Mouse (Mus musculus): ENCODE data around the gene Cnr2. TPM values are rescaled to one million over a fixed set of nuclear protein-coding genes. Genes with fewer than 3 reads are reported as not detected.

The Cnr2 gene
- polyA plus RNA-seq, 1 experiment from 2014 or later, result 2.8 TPM

DNA sequence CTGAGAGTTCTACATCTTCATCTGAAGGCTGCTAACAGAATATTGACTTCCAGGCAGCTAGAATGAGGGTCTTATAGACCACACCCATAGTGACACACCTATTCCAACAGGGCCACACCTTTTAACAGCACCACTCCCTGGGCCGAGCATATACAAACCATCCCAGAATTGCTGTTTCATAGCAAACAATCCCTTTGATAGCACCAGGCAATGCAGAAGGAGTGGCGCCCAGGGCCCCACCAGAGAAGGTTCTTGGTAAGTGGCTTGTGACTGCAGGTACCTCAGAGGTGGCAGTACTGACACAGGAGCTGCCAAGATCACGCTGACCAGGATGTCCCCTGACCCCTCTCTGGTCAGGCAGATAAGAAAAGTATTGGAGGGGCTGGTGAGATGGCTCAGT is 58.0 kb downstream of the Cnr2 start:
- Histone ChIP-seq H3K4me1 (replicated peaks) (peaks cover 34% of the 10 kb centered on the region), H3K27ac (replicated peaks) (no peak overlapping the region), H3K4me3 (replicated peaks) (no peak overlapping the region), H3K36me3 (replicated peaks) (peaks cover 66% of the 10 kb centered on the region), H3K9me3 (replicated peaks) (no peaks in the 10 kb centered on the region), H3K9ac (no peak overlapping the region), H3K27me3 (no peaks in the 10 kb centered on the region), H3K4me2 (no peak overlapping the region)
- WGBS (ENCODE audit: insufficient replicate concordance), result 61% methylated on average over 3 of the region's 3 CpGs
- no peak for ATAC-seq (ENCODE audit: insufficient read depth)

DNA sequence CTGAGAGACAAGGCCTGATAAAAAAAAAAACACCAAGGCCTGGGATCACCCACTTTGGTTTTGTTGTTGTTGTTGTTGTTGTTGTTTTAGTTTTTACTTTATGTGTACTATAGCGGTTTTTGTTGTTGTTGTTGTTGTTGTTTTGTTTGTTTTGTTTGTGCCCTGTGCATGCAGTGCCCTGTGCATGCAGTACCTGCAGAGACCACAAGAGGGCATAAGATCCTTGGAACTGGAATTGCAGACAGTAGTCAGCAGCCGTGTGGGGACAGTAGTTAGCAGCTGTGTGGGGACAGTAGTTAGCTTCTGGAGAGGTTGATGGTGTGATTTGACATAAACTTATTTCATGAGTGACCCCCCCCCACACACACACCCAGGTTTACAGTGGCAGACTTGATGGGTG is 59.0 kb downstream of the Cnr2 start:
- WGBS (ENCODE audit: insufficient replicate concordance), result 24% methylated on average over 2 of the region's 2 CpGs
- Histone ChIP-seq H3K36me3 (replicated peaks) (peaks cover 73% of the 10 kb centered on the region), H3K9me3 (replicated peaks) (no peaks in the 10 kb centered on the region), H3K27ac (replicated peaks) (0 out of 2 replicates have a peak overlapping the region, but pooled peaks have one; percentile 33), H3K4me1 (replicated peaks) (peaks cover 35% of the 10 kb centered on the region), H3K4me2 (no peak overlapping the region), H3K27me3 (no peaks in the 10 kb centered on the region), H3K9ac (no peak overlapping the region), H3K4me3 (replicated peaks) (no peak overlapping the region)
- ATAC-seq (ENCODE audit: insufficient read depth), result no peak

DNA sequence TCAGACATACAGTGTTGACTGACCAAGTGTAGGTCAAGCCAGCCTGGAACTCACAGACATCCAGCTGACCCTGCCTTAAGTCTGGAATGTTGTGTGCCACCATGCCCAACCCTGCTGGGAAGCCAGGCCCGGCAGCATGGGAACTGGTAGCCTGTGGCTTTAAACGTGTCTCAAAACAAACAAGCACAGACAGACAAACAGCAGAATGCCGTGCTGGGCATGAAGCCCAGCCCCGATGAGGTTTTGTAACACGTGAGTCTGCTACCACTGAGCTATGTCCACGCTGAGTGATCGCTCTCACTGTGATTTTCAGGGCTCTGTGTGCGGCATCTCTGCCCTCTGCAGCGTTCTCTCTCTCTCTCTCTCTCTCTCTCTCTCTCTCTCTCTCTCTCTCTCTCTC is 60.7 kb downstream of the Cnr2 start:
- 77% methylated on average over 9 of the region's 9 CpGs for WGBS (ENCODE audit: insufficient replicate concordance)
- no peaks in the 10 kb centered on the region for H3K27me3 ChIP-seq
- H3K9ac ChIP-seq, result no peak overlapping the region
- no peaks in the 10 kb centered on the region for H3K9me3 ChIP-seq (replicated peaks)
- H3K27ac ChIP-seq (replicated peaks), result 0 out of 2 replicates have a peak overlapping the region, but pooled peaks have one; percentile 29
- ATAC-seq (ENCODE audit: insufficient read depth), result no peak
- H3K4me2 ChIP-seq, result no peak overlapping the region
- H3K4me3 ChIP-seq (replicated peaks), result no peak overlapping the region
- peaks cover 84% of the 10 kb centered on the region for H3K36me3 ChIP-seq (replicated peaks)
- peaks cover 34% of the 10 kb centered on the region for H3K4me1 ChIP-seq (replicated peaks)

DNA sequence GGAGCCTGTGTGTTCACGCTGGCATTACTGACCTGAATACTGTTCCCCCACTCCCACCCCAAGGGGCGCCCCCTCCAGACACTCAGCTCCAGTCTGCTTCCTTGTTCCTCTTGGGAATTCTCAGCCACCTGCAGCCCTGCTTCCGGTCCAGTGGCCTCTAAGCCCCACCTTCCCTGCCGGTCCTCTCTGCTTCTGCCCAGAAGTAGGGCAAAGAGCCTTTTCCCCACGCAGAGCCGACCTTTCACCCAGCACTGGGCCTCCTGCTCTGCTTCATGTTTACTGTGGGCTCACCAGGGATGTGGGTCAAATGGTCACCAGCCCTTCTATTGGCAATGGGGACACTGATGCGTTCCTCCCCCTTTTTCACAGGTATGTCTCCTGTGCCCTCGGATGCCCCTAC is 63.2 kb downstream of the Cnr2 start:
- Histone ChIP-seq H3K27ac (replicated peaks) (peak overlapping the region; percentile 73), H3K4me1 (replicated peaks) (peaks cover 49% of the 10 kb centered on the region), H3K4me2 (peak overlapping the region; percentile 25), H3K36me3 (replicated peaks) (peaks cover 70% of the 10 kb centered on the region), H3K9me3 (replicated peaks) (no peaks in the 10 kb centered on the region), H3K9ac (no peak overlapping the region), H3K27me3 (no peaks in the 10 kb centered on the region), H3K4me3 (replicated peaks) (no peak overlapping the region)
- WGBS (ENCODE audit: insufficient replicate concordance), result 60% methylated on average over 8 of the region's 8 CpGs
- ATAC-seq (ENCODE audit: insufficient read depth), result peak; percentile 55

DNA sequence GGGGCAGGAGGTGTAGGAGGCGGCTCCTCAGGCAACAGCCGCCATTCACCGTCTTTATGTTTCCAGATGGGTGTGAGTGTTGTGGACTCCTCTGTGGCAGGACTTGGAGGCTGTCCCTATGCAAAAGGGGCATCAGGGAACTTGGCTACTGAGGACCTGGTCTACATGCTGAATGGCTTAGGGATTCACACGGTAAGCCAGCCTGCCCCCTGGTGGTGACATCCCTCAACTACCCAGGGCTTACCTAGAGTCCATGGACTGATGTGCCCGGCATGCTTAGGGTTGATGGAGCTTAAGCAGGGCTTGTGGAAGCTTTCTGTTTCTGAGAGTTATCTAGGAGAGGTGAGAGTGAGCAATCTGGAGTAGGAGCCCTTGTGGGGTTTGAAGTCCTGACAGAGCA is 65.5 kb downstream of the Cnr2 start:
- Histone ChIP-seq H3K27me3 (no peaks in the 10 kb centered on the region), H3K4me2 (no peak overlapping the region), H3K4me3 (replicated peaks) (no peak overlapping the region), H3K9me3 (replicated peaks) (no peaks in the 10 kb centered on the region), H3K27ac (replicated peaks) (no peak overlapping the region), H3K4me1 (replicated peaks) (peaks cover 57% of the 10 kb centered on the region), H3K9ac (no peak overlapping the region), H3K36me3 (replicated peaks) (peaks cover 51% of the 10 kb centered on the region)
- 24% methylated on average over 5 of the region's 5 CpGs for WGBS (ENCODE audit: insufficient replicate concordance)
- ATAC-seq (ENCODE audit: insufficient read depth), result no peak

DNA sequence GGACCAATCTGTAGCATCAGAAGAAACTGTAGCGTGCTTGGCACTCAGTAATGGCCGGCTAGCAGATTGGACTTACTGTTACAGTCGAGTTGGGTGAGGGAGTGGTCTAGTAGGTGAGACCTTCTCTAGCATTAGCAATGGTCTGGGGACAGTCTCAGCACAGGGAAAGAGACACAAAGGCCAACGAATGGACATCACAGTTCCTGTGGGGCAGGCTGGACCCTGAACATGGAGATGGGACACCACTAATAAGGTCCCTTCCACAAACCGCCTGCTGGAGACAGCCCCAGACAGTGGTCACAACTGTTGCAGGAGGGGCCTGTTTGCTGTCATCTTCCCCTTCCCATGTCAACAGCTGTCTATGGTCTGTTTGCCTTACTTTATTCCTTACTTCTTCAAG is 66.5 kb downstream of the Cnr2 start:
- H3K4me2 ChIP-seq, result no peak overlapping the region
- peaks cover 62% of the 10 kb centered on the region for H3K4me1 ChIP-seq (replicated peaks)
- no peak overlapping the region for H3K27ac ChIP-seq (replicated peaks)
- no peaks in the 10 kb centered on the region for H3K9me3 ChIP-seq (replicated peaks)
- ATAC-seq (ENCODE audit: insufficient read depth), result no peak
- no peak overlapping the region for H3K4me3 ChIP-seq (replicated peaks)
- peaks cover 50% of the 10 kb centered on the region for H3K36me3 ChIP-seq (replicated peaks)
- no peaks in the 10 kb centered on the region for H3K27me3 ChIP-seq
- WGBS (ENCODE audit: insufficient replicate concordance), result 77% methylated on average over 5 of the region's 5 CpGs
- no peak overlapping the region for H3K9ac ChIP-seq

DNA sequence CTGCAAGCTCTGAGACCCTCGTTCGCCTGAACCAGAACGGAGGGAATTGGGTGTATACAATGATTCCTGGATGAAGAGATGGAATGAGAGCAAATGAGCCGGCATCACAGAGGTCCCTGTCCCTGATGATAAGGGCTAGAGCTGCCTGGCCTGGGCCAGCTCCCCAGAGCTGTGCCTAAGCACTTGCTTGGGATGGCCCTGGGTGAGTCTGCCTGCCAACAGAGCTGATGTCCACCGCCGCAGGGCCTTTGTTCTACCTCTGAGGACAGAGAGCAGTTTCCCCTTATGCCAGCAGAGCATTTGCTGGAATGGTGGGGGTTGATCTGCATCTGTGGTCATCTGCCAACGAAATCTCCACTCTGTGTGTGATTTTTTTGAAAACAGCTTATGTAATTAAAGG is 67.0 kb downstream of the Cnr2 start:
- Histone ChIP-seq H3K4me3 (replicated peaks) (peak overlapping the region; percentile 76; the same call in 1 of the 2 replicates), H3K4me2 (0 out of 2 replicates have a peak overlapping the region, but pooled peaks have one; percentile 99), H3K36me3 (replicated peaks) (peaks cover 53% of the 10 kb centered on the region), H3K27me3 (no peaks in the 10 kb centered on the region), H3K4me1 (replicated peaks) (peaks cover 62% of the 10 kb centered on the region), H3K27ac (replicated peaks) (no peak overlapping the region), H3K9ac (peak overlapping the region; percentile 33; the same call in 1 of the 2 replicates), H3K9me3 (replicated peaks) (no peaks in the 10 kb centered on the region)
- ATAC-seq (ENCODE audit: insufficient read depth), result no peak
- WGBS (ENCODE audit: insufficient replicate concordance), result 84% methylated on average over 7 of the region's 7 CpGs

DNA sequence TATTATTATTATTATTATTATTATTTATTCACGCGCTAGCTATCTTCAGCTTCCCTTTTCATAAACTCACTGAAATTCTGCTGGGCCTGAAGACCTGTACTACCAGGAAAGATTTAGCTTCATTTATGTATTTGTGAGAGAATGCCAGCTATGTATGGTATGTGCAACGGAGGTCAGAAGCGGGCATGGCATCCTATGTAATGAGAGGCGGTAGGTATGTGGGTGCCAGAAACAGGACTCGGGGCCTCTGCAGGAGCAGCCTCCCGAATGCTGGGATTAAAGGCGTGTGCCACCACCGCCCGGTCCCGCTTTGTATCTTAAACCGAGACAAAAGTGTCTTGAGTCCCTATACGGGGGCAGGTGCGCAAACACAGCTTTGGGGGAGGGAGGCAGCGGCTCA is 67.8 kb downstream of the Cnr2 start:
- Histone ChIP-seq H3K9ac (peak overlapping the region; percentile 69), H3K4me3 (replicated peaks) (peak overlapping the region; percentile 76), H3K27ac (replicated peaks) (peak overlapping the region; percentile 75), H3K4me2 (peak overlapping the region; percentile 99), H3K36me3 (replicated peaks) (peaks cover 53% of the 10 kb centered on the region), H3K27me3 (no peaks in the 10 kb centered on the region), H3K9me3 (replicated peaks) (no peaks in the 10 kb centered on the region), H3K4me1 (replicated peaks) (peaks cover 55% of the 10 kb centered on the region)
- ATAC-seq (ENCODE audit: insufficient read depth), result peak; percentile 4
- WGBS (ENCODE audit: insufficient replicate concordance), result 8% methylated on average over 15 of the region's 15 CpGs

DNA sequence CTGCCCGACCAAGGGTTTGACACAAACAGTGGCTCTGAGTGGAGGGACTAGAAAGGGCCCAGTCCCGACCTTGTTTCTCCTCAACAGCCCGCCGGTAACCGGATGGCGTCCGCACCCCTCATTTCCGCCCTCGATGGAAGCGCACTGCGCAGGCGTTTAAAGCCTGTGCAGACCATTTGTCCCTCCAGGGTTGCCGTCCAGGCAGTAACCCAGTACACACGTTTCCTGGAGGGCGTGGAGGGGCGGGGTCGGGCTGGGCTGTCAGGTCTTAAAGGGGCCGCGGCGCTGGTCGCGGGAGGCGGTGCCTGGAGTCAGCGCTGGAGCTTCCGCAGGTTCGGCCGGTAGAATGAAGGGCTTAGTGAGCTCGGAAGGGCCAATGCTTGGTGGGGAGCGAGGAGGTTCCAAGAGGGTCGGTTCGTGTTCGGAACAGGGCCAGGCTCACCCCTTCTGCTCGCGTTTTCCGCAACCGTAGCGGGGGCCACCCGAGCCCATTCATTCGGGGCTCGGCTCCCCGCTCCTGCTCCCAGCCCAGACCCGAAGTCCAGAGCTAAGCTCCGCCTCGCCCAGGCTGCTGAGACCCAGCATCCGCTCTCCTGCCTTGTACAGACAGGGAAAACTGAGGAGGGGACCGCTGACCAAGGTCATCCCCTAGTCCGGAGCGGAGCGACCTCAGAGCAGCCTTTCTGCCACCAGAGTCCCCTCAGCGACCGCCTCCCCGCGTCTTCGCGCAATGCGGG is 68.4 kb downstream of the Cnr2 start, which contains the start of gene Gale:
Gene Gale, plus strand, starts transcription at position 271 of the 737 bp plus-strand sequence.
- Histone ChIP-seq H3K4me2 (peak within 1 kb of the TSS; percentile 99), H3K9ac (peak within 1 kb of the TSS; percentile 82), H3K4me3 (replicated peaks) (peak within 1 kb of the TSS; percentile 76), H3K9me3 (replicated peaks) (no peaks in the 10 kb centered on the region), H3K27me3 (no peaks in the 10 kb centered on the region), H3K4me1 (replicated peaks) (peaks cover 50% of the 10 kb centered on the region), H3K27ac (replicated peaks) (peak within 1 kb of the TSS; percentile 76), H3K36me3 (replicated peaks) (peaks cover 55% of the 10 kb centered on the region)
- WGBS (ENCODE audit: insufficient replicate concordance), result under 1% methylated on average over 56 of the region's 56 CpGs
- ATAC-seq (ENCODE audit: insufficient read depth), result peak; percentile 90

DNA sequence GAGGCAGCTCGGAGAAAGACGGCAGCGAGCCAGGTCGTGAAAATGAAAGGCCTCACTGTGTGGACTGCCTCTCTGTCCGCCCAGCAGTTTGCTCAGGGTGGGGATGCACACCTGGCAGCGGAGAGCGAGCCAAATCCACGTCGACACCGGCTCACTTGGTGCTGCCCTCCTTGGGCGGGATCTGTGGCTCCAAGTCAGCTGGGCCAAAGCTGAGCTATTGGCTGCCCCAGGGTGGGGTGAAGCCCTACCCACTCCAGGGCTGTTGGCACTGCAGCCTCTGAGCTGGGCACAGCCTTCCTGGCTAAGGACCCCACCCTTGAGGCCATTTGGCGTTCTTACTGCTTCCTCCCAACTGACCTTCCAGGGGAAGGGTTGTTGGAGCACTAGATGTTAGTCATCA is 69.2 kb downstream of the Cnr2 start:
- H3K36me3 ChIP-seq (replicated peaks), result peaks cover 56% of the 10 kb centered on the region
- peak overlapping the region; percentile 82 for H3K9ac ChIP-seq
- no peaks in the 10 kb centered on the region for H3K9me3 ChIP-seq (replicated peaks)
- H3K27me3 ChIP-seq, result no peaks in the 10 kb centered on the region
- 2% methylated on average over 12 of the region's 12 CpGs for WGBS (ENCODE audit: insufficient replicate concordance)
- H3K27ac ChIP-seq (replicated peaks), result peak overlapping the region; percentile 76
- peak overlapping the region; percentile 76 for H3K4me3 ChIP-seq (replicated peaks)
- H3K4me2 ChIP-seq, result peak overlapping the region; percentile 99
- H3K4me1 ChIP-seq (replicated peaks), result peaks cover 43% of the 10 kb centered on the region
- ATAC-seq (ENCODE audit: insufficient read depth), result peak; percentile 19

DNA sequence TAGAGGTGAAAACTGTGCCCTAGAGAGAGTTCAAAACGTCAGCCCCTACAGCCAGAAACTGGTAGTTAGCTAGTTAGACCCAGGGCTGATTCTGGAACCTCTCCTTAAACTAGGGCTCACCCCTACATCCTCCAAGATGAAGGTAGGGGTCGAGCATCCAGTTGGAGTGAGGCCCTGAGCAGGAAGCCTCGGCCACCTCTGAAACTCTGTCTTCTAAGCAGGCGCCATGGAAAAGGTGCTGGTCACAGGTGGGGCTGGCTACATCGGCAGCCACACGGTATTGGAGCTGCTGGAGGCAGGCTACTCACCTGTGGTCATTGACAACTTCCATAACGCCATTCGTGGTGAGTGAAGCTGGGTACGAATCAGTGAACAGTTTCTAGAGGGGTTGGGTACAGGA is 69.9 kb downstream of the Cnr2 start:
- peaks cover 38% of the 10 kb centered on the region for H3K4me1 ChIP-seq (replicated peaks)
- no peaks in the 10 kb centered on the region for H3K27me3 ChIP-seq
- ATAC-seq (ENCODE audit: insufficient read depth), result no peak
- 71% methylated on average over 9 of the region's 9 CpGs for WGBS (ENCODE audit: insufficient replicate concordance)
- H3K4me2 ChIP-seq, result peak overlapping the region; percentile 99
- peak overlapping the region; percentile 76 for H3K27ac ChIP-seq (replicated peaks)
- peak overlapping the region; percentile 76 for H3K4me3 ChIP-seq (replicated peaks)
- no peaks in the 10 kb centered on the region for H3K9me3 ChIP-seq (replicated peaks)
- peaks cover 56% of the 10 kb centered on the region for H3K36me3 ChIP-seq (replicated peaks)
- 0 out of 2 replicates have a peak overlapping the region, but pooled peaks have one; percentile 8 for H3K9ac ChIP-seq
